Mouse (Mus musculus): ENCODE measurements at regions not wholly inside any gene's neighbourhood (a gene's known extent, or its start where the extent isn't known, plus 50 kb on each side); places are given as distances from the start of the nearest gene placed in this dataset.
A peak's percentile ranks its signal among the peaks of the same experiment; 100 is the strongest.
"Not testable (repeated sequence)": the region's sequence is repeated elsewhere in the genome, so short reads cannot be mapped to it uniquely, and the experiment has no call there.

DNA sequence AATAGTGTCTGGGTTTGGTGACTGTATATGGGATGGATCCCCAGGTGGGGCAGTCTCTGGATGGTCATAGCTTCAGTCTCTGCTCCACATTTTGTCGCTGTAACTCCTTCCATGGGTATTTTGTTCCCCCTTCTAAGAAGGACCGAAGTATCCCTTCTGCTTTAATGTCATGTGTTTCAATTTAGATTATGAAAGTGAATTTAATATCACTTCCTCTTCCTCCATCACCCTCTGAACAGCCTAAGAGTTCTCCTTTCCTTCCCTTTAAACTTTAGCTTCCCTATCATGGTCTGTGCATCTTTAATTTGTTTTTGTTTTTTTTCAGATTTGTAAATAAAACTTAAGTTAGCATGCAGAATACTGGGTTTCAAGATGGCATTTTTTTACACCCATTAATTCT lies 211.0 kb upstream of the Phyhipl start:
- no peak for DNase-seq (ENCODE audit: low spot score in 2 of 2)

DNA sequence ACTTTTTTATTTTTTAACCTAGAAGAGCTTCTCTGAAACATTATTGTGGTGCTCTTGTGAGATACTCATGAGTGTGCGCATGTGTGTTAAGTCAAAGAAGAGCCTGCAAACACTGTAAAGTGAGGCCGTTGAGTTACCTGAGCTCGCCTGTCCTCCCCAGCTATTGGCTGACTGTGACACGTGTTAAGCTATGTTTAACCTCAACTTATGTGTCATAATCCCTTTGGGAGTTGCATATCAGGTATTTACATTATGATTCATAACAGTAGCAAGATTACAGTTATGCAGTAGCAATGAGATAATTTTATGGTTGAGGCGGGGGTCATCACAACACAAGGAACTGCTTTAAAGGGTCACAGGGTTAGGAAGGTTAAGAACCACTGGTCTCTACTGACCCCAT lies 208.9 kb upstream of the Phyhipl start:
- no peak for DNase-seq (ENCODE audit: low spot score in 2 of 2)

DNA sequence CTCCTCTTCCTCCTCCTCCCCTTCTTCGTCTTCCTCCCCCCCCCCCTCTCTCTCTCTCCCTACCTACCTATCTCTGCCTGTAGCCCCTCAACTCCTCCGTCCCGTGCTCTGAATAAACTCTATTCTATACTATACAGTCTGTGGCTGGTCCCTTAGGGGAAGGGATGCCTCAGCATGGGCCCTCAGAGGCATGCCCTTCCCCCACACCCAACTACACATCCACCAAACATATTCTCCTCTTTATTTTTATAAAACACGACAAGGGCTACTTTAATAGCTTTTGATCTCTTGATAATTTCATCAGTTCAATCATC lies 206.2 kb upstream of the Phyhipl start:
- no peak for DNase-seq (ENCODE audit: low spot score in 2 of 2)

DNA sequence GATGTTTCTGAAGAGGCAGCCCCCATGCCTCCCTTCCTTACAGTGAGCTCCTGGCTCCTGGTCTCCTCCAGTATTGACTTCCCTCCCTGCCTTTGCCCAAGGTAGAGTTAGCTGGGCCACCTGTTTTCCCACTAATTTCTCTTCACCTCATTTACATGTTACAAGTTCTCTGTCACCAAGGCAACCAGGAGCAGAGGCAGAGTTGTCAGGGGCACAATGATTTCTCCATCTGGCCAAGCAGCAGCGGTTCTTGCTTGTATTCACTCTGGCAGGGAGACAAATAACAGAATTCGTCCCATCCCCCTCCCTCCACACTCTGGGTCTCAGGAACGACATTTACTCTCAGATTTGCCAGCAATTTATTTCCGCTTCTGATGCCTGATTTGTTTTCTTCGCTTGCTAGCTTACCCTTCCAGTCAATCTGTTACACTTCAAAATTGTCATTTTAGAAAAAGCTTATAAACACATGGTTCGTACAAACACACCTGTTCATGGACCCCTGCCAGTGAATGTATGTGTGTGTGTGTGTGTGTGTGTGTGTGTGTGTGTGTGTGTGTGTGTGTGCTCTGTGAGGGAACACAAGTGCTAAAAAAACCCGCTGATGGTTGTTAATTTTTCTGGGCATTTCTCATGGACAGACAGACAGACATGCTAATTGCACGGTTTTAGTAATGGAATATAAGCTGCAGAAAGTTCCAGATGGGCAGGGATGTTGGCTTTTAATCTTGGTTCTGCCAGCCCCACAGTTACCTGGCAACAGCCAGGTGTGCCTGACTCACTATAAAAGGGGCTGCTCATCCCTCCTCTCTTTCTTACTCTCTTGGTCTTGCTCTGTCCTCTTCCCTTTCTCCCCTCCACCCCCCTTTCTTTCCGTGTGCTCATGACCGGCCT lies 205.6 kb upstream of the Phyhipl start:
- peak in 1 of 2 experiments; percentile 42 for DNase-seq (ENCODE audit: low spot score in 2 of 2)

DNA sequence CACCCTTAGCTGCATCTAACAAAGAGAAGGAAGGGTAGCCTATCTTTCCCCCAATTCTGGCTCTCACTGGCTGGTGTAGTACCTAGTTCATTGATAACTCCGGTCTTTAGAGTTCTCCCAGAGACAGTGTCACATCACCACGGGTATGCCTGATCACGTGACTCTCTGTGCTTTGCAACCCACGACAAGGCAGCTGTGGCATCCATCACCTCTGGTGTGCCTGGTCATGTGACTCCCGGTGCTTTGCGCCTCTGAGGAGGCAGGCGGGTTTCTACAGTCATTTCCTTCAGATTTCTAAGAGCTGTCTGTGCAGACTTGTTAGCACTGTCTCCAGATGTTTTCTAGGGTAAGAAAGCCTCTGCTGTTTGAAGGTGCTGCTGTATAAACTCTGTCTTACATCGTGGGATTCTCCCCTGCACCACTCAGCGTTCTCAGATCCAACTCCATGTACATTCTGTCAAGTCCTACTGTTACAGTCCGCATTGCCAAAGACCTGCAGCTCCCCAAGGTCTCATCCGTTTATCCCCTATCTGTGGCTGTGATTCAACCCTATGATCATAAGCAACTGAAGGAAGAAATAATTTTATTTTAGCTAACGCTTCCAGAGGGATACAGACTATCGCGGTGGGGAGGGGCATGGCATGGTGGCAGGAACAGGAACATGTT lies 201.5 kb upstream of the Phyhipl start:
- DNase-seq (ENCODE audit: low spot score in 2 of 2) = no peak

DNA sequence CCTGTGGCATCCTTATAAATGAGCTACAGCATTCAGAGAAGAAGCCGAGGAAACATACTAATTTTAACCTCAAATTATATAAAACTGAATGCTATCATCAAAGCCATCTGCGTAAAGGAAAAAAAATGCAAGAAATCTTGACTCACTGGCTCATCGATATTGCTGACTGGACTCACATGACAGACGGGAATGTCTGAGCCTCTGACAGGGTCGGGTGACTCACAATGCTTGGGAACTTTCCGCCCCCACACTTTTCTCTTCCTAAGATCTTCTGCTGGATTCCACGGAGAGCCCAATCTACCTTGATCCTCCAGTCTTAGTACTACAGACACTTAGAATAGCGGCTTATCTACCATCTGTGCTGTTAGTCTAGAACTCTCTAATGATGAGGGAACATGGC lies 200.2 kb upstream of the Phyhipl start:
- peak in 1 of 2 experiments; percentile 45 for DNase-seq (ENCODE audit: low spot score in 2 of 2)

DNA sequence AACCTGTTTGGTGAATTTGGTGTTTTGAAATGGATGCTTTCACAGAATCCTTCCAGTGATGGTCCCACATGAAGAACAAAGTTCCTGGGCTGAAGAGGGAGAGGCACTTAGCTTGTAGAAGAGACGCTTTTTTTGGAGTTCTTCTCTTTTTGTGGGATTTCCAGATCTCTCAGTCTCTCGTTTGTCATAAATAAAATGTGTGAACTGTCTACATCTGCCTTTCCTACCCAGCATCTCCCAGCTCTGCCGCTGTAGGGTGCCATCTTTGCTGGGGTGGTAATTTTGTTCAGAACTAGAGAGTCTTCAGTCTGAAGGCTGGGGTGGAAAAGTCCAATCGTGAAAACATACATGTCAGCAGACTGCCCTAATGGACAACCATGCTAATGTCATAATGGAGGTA lies 197.8 kb upstream of the Phyhipl start:
- DNase-seq (ENCODE audit: low spot score in 2 of 2) = no peak

DNA sequence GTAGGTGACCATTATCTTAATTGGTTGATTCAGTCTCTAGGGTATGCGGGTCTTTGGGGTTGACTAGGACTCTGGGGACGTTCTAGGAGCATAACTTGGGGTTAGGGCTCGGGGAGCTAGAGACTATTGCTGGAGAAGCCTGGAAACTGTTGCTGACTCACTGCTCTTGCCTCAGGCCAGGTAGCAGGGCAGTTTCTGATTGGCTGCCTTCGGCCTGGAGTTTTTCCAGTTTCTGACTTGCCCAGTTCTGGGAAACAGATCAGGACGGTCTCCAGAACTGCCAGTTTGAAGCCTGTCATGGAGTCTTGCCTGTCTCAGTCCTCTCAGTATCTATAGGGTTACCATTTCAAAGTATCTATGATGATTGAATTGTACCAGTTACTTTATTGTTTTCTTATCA lies 192.4 kb upstream of the Phyhipl start:
- no peak for DNase-seq (ENCODE audit: low spot score in 2 of 2)

DNA sequence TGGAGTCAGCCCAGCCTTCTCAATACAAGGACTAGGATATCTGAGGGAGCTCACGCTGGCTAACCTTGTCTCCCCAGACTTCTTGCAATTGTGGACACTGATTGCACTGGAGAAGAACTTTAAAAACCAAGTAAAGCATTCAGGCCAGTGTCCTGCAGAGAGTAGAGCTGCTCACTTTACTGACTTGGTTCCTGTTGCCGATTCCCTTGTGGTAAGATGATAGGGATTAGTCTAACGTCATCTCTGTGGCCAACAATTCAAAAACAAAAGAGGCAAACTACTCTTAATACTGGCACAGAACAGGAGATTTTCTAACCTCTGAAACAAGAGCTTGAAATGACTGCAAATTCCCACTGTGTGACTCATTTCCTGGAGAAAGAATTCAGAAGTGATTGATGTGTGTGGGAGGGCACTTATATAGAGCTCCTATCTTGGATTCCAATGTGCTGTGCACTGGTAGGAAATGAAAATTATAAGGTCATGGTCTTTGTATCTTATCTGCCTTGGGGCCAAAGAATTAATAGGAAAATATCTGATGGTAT lies 191.6 kb upstream of the Phyhipl start:
- no peak for DNase-seq (ENCODE audit: low spot score in 2 of 2)

DNA sequence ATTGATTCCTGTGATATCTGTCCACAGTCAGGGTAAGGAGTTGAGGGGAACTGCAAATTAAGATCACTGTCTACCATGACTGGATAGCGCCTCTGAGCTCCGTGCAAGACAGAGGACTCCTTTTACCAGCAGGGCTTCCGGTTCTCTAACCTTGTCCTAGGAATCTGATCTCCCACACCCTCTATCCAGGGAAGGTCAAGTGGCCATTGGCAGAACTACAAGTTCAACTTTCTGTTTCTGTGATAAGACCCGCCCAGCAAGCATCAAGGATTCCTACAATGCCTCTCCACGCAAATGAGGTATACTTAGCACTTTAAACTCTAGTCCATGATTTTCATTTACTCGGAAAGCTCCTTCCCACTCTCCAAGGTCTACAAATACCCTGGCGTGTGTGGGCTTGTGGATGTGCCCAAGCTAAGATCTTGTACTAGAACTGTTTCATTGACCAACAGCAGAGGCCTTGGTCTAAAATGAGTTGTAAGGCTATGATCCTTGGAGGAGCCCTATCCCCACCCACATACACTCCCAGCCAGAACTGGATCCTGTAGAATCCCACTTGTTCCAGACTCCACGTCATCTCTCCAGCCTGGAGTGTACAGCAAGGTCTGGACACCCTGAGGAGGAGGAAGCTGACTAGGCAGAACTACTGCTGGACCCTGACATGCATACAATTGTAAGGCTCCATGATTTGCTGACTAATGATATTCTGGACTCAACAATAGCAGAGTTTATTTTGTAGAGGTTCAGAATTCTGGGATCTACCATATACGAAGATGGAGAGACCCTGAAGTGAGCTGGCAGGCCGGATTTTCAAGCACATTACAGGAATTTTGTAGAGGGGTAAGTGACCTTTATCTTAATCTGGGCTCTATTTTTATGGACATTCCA lies 190.8 kb upstream of the Phyhipl start:
- no peak for DNase-seq (ENCODE audit: low spot score in 2 of 2)

DNA sequence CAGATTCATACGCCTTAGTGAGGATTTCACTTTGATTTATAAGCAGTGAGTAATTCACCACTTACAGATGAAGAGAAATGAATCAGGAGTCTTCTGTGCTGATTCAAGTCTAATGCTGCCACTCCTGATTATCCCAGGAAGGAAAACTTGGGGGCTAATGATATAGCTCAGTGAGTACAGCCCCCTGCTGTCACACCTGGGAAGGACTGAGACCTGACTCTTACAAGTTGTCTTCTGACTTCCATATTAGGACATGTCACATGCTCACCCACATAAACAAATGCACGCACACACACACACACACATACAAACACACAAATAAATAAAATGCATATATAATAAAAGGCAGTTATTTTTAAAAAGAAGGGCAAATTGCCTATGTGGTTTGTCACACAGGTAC lies 188.1 kb upstream of the Phyhipl start:
- DNase-seq (ENCODE audit: low spot score in 2 of 2) = no peak

DNA sequence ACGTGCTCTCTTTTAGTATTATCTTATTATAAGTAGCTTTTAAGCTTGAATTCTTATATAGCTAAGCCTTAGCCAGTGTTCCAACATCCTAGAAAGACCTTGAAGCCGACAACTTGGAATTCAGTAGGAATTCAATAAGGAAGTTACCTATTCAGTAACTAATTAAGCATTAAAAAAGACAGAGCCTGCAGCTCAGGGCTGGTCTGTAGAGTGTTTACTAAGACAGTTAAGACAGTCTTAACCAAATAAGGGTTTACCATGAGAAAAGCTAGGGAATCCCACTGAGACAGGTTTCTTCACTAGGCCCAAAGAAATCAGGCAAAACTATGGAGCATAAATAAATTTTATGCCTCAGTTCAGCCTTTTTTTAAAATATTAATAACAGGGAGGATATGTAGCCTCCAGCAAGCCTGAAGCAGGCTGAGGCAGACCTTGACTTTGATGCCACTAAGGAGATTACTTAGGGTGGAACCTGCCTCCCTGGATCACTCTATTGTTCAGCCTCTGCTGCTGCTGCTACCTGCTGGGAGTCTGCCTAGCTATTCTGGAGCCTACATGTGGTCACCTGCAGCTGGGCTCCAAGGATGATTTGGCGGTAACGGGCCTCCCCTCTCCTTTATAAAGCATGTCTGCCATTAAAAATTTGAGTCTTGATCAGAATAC lies 186.5 kb upstream of the Phyhipl start:
- no peak for DNase-seq (ENCODE audit: low spot score in 2 of 2)

DNA sequence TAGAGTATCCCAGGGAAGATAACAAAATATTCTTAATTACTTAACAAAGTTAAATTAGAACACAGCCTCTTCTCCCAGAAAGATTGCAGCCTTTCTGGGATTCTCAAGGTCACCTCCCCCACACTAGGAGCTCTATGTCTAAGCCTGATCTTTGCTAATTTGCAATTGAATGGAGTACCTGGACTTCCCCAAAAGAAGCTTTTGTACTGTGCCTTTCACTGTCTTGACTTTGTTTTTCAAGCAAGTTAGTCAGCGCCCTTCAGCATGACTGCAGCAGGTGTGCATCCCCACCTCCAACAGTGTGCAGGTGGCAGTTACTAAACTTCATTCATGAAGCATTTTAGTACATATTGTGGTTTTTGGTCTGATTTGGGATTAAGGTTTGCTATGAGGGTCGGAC lies 185.4 kb upstream of the Phyhipl start:
- not testable (repeated sequence) for DNase-seq (ENCODE audit: low spot score in 2 of 2)

DNA sequence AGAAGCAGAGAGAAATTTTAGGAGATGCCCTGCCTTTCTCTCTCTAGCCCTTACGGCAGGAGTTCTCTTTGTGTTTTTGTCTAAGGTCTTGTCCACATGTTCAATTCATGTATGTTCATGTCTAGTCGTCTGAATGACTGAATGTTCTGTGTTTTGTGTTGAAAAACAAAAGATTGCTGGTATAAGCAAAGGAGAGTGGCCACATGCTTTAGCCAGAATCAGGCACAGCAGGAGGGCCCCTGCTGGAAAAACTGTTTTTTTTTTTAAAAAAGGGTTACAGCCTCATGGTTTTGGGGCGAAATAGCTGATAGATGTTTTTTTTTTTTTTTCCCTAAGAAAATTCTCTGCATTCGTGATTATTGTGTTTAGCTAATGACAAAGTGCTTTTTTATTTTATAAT lies 182.4 kb upstream of the Phyhipl start:
- DNase-seq (ENCODE audit: low spot score in 2 of 2) = no peak

DNA sequence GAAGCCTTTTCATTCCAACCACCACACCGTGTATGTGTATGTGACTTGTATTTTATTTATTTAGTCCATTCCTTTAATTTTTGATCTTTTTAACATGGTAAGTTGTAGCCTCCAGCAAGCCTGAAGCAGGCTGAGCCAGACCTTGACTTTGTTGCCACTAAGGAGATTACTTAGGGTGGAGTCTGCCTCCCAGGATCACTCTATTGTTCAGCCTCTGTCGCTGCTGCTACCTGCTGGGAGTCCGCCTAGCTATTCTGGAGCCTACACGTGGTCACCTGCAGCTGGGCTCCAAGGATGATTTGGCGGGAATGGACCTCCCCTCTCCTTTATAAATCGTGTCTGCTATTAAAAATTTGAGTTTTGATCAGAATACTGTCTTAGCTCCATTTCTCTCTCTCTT lies 181.6 kb upstream of the Phyhipl start:
- no peak for DNase-seq (ENCODE audit: low spot score in 2 of 2)

DNA sequence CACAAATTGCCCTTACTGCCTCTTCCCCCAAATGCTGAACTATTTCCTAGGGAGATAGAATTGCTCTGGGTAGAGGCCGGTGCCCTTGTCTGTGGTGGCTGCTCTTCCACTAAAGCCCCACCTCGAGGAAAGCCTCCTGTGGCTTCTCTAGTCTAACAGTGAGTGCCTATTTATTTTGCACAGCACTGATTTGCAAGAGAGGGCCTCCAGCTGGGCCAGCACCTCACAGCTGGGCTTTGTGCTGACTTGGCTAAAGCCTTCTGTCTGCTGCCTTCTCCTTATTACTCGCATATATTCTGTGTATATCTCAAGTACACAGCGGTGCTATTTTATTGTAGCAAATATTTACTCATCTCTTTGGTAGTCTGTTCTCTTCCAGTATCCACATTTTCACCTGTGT lies 176.9 kb upstream of the Phyhipl start:
- no peak for DNase-seq (ENCODE audit: low spot score in 2 of 2)

DNA sequence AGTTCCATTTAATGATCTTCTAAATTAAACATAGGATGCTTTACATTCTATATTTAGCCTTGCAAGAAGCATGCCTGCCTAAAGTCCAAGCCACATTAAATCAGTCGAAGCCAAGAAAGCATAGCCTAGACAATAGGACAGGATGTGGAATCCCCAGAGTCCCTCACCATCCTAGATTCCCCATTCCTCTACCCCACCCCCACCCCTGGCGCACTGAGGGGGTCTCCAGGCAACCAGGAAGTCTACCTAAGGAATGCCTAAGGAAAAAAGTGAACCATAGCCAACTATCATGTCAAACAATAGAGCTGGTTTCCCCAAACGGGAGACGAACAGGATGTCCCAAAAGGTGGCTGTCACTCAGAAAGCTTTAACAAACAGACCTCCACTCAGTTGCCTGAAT lies 172.5 kb upstream of the Phyhipl start:
- no peak for DNase-seq (ENCODE audit: low spot score in 2 of 2)

DNA sequence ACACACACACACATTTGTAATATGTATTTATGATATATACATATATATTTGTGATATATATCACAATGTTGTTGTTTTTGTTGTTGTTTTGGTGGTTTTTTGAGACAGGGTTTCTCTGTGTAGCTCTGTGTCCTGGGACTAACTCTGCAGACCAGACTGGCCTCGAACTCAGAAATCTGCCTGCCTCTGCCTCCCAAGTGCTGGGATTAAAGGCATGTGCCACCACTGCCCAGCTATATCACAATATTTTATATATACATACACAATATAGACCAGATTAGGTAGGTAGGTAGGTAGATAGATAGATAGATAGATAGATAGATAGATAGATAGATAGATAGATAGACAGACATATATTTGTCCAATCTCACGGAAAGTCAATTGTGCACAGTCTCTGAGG lies 171.8 kb upstream of the Phyhipl start:
- not testable (repeated sequence) for DNase-seq (ENCODE audit: low spot score in 2 of 2)

DNA sequence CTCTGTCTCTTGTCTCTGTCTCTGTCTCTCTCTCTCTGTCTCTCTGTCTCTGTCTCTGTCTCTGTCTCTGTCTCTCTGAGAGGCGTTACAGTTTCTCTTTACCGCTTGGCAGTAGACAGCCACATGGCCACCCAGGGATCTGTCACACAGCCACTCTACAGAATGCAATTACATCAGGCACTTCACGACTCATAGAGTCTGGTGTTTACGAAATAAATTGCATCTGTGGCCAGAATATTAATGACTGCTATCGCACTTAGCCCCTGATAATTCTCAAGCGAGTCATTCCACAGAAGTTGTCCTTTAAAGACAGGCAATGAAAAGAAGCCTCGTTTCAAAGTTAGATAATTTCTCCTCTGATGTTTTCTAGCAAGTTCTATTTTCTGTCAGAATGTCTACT lies 170.9 kb upstream of the Phyhipl start:
- no peak for DNase-seq (ENCODE audit: low spot score in 2 of 2)

DNA sequence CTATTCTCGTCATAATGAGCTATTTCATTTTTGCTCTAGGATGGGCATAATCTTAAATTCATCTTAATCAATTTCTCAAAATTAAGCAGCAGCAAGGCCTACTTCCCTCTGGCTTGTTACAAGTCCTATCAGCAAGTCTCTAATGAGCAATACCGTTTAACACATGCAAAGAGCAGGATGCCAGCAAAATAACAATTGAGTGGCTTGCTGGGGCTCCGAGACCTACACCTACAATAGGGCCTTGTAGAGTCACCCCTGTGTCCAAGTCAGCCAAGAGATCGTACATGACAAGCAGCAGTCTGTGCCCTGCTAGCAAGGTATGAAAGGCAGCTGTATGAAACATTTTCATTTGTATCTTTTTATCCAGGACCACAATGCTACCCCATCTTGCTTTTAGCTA lies 169.7 kb upstream of the Phyhipl start:
- DNase-seq (ENCODE audit: low spot score in 2 of 2) = no peak

DNA sequence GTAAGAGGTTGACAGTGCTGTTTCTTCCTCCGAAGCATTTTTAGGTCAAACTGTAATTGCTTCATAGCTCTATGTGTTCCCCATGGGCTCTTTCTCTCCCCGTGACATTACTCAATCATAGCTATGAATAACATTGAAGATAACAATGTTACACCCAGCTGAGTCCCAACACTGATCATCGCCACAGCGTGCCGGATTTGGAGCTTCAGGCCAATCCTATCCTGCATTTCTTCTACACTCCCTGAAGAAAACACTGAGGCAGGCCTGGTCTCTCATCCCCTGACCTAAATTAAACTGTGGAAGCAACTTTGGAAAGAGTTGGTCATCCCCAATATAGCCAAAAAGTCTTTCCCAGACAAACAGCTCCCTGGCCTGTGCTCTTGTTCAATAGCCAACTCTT lies 168.7 kb upstream of the Phyhipl start:
- no peak for DNase-seq (ENCODE audit: low spot score in 2 of 2)

DNA sequence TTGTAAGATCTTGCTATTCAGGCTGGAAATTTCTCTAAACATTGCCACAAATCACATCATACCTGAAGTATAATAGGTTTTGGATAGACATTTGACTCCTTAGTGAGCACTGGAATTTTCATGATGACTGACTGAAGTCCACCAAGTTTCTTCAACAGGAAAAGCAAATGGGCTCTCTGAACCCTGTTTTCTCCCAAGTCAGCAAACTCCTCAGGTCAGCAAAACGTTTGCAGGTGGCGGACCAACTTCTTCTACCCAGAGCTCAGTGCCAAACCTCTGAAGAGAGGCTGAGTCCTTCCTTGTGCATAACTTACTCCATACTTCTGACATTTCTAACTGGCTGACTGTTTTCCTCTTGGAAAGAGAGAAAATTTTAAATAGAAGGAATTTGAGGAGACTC lies 164.2 kb upstream of the Phyhipl start:
- no peak for DNase-seq (ENCODE audit: low spot score in 2 of 2)

All from frontal cortex, postnatal 36 days (tissue).